ENCODE assay signal across 14 mouse cellular contexts in genomic region chr2:168721313-168721712, GRCm38 (mm10). TPM values are rescaled to one million over a fixed set of nuclear protein-coding genes. Genes with fewer than 3 reads are reported as not detected.
DNase-seq lines count a peak whose midpoint lies in the region; ATAC-seq and TF ChIP-seq lines count a peak whose summit lies in the region.
"Had no signal": no experiment of that assay in that cellular context is flagged by ENCODE, and none has a peak within 500 bp of the region (broad histone marks: within the 10 kb centered on the region; RNA-seq: fewer than 3 reads in every experiment).

No protein-coding gene starts in this region.

- TF ChIP-seq EP300 in stomach, postnatal 0 days (optimal IDR thresholded peaks at IDR 0.05) = no peak

- no peaks in the 10 kb centered on the region for H3K36me3 ChIP-seq in liver, embryonic 12.5 days
- H3K36me3 ChIP-seq in liver, embryonic 16.5 days (ENCODE audit: control insufficient read depth, insufficient read depth) = no peaks in the 10 kb centered on the region
- H3K36me3 ChIP-seq in stomach, postnatal 0 days (ENCODE audit: control insufficient read depth, insufficient read depth, low read length) = no peaks in the 10 kb centered on the region
- H3K36me3 ChIP-seq: liver, embryonic 13.5 days; midbrain, embryonic 15.5 days; neural tube, embryonic 15.5 days had no signal

- no peaks in the 10 kb centered on the region for H3K4me1 ChIP-seq in liver, embryonic 12.5 days
- no peaks in the 10 kb centered on the region for H3K4me1 ChIP-seq in liver, embryonic 16.5 days (ENCODE audit: control insufficient read depth, low read depth, low read length)
- H3K4me1 ChIP-seq in stomach, postnatal 0 days (replicated peaks; ENCODE audit: control insufficient read depth, insufficient read depth) = no peaks in the 10 kb centered on the region
- H3K4me1 ChIP-seq: liver, embryonic 13.5 days had no signal

- no peaks in the 10 kb centered on the region for H3K27me3 ChIP-seq in liver, embryonic 12.5 days (replicated peaks)
- no peaks in the 10 kb centered on the region for H3K27me3 ChIP-seq in liver, embryonic 16.5 days (ENCODE audit: control insufficient read depth, insufficient read depth, low read depth, low read length)
- no peaks in the 10 kb centered on the region for H3K27me3 ChIP-seq in stomach, postnatal 0 days (ENCODE audit: control insufficient read depth, insufficient read depth, low read length)
- H3K27me3 ChIP-seq: liver, embryonic 13.5 days; midbrain, embryonic 15.5 days; neural tube, embryonic 15.5 days had no signal

- no peak for TF ChIP-seq CTCF in stomach, postnatal 0 days (IDR thresholded peaks at IDR 0.05; ENCODE audit: low read depth)

- H3K9ac ChIP-seq in liver, embryonic 12.5 days = no peak overlapping the region
- no peak overlapping the region for H3K9ac ChIP-seq in liver, embryonic 16.5 days (ENCODE audit: low read depth, low read length)
- H3K9ac ChIP-seq in stomach, postnatal 0 days (ENCODE audit: low read length) = no peak overlapping the region
- H3K9ac ChIP-seq: liver, embryonic 13.5 days; midbrain, embryonic 15.5 days; neural tube, embryonic 15.5 days had no signal

- 67% methylated on average over 14 of the region's 14 CpGs for WGBS in liver, embryonic 12.5 days (ENCODE audit: insufficient replicate concordance)
- WGBS in liver, embryonic 16.5 days (ENCODE audit: insufficient replicate concordance) = 51% methylated on average over 14 of the region's 14 CpGs
- WGBS in stomach, postnatal 0 days = 73% methylated on average over 14 of the region's 14 CpGs

- no peak overlapping the region for H3K4me2 ChIP-seq in liver, embryonic 12.5 days
- no peak overlapping the region for H3K4me2 ChIP-seq in liver, embryonic 16.5 days (ENCODE audit: low read depth, low read length)
- no peak overlapping the region for H3K4me2 ChIP-seq in stomach, postnatal 0 days (replicated peaks; ENCODE audit: low read depth)
- H3K4me2 ChIP-seq: liver, embryonic 13.5 days; midbrain, embryonic 15.5 days; neural tube, embryonic 15.5 days had no signal

- no peak overlapping the region for H3K4me3 ChIP-seq in liver, embryonic 12.5 days
- no peak overlapping the region for H3K4me3 ChIP-seq in liver, embryonic 16.5 days (ENCODE audit: low read depth, low read length)
- H3K4me3 ChIP-seq in stomach, postnatal 0 days (ENCODE audit: low read depth, low read length) = no peak overlapping the region
- H3K4me3 ChIP-seq: liver, embryonic 13.5 days; midbrain, embryonic 15.5 days; neural tube, embryonic 15.5 days had no signal

- ATAC-seq in liver, embryonic 12.5 days = no peak
- peak; percentile 53 for ATAC-seq in liver, embryonic 16.5 days (ENCODE audit: low read depth)
- ATAC-seq in stomach, postnatal 0 days (ENCODE audit: low FRiP score, low TSS enrichment) = peak; percentile 71
- ATAC-seq: midbrain, embryonic 15.5 days had no signal

- H3K9me3 ChIP-seq in liver, embryonic 12.5 days (replicated peaks) = no peaks in the 10 kb centered on the region
- no peaks in the 10 kb centered on the region for H3K9me3 ChIP-seq in liver, embryonic 16.5 days (replicated peaks; ENCODE audit: control insufficient read depth, low read length)
- H3K9me3 ChIP-seq in stomach, postnatal 0 days (ENCODE audit: control insufficient read depth, low read length) = no peaks in the 10 kb centered on the region
- H3K9me3 ChIP-seq: liver, embryonic 13.5 days; midbrain, embryonic 15.5 days; neural tube, embryonic 15.5 days had no signal

- H3K27ac ChIP-seq in liver, embryonic 12.5 days = no peak overlapping the region
- H3K27ac ChIP-seq in liver, embryonic 16.5 days (ENCODE audit: low read length) = no peak overlapping the region
- no peak overlapping the region for H3K27ac ChIP-seq in stomach, postnatal 0 days (replicated peaks)
- H3K27ac ChIP-seq: liver, embryonic 13.5 days; midbrain, embryonic 15.5 days; neural tube, embryonic 15.5 days had no signal

- DNase-seq in liver = peak; percentile 20
- peak; percentile 88 for DNase-seq in kidney, adult 18-20 months
- DNase-seq in stomach, postnatal 0 days (ENCODE audit: low spot score) = peak; percentile 60
- no peak for DNase-seq in embryo, embryonic 9.5 days (ENCODE audit: extremely low spot score)
- DNase-seq in right cerebral cortex, postnatal 14 days = no peak
- no peak for DNase-seq in heart, adult 18-20 months
- DNase-seq: adrenal gland, postnatal 10 days; gastrocnemius, postnatal 25 days; heart, postnatal 36 days; liver, embryonic 13.5 days had no signal

RNA-seq across cellular contexts. Expression of gene Atp9a, which starts 20.9 kb away (rescaled TPM):
- 3.7 and 4.3 TPM in 2 replicates for polyA plus RNA-seq in liver, embryonic 12.5 days (2016; fragmentation: Nextera tagmentation; extraction: Ambion mirVana)
- polyA plus RNA-seq in liver, embryonic 16.5 days (2015; fragmentation: Nextera tagmentation; extraction: Ambion mirVana) = 2.7 and 4.0 TPM in 2 replicates
- polyA plus RNA-seq in stomach, postnatal 0 days (2015; fragmentation: Nextera tagmentation; extraction: Ambion mirVana) = 24.1 and 29.2 TPM in 2 replicates
- total RNA-seq in heart, adult 18-20 months (2021) = 10 to 100 TPM; 50.2 to 56.7 TPM

RNA-seq across cellular contexts. Expression of gene Sall4, which starts 46.4 kb away (rescaled TPM):
- 8.5 and 9.3 TPM in 2 replicates for polyA plus RNA-seq in liver, embryonic 12.5 days (2016; fragmentation: Nextera tagmentation; extraction: Ambion mirVana)
- 3.4 and 3.7 TPM in 2 replicates for polyA plus RNA-seq in liver, embryonic 16.5 days (2015; fragmentation: Nextera tagmentation; extraction: Ambion mirVana)
- polyA plus RNA-seq in stomach, postnatal 0 days (2015; fragmentation: Nextera tagmentation; extraction: Ambion mirVana) = 0.05 and 0.18 TPM in 2 replicates
- 1 to 10 TPM; 1.2 to 1.9 TPM for total RNA-seq in heart, adult 18-20 months (2021)

Comparison
In these comparisons a context has a peak if more than half of its experiments do, and no peak if none do; other contexts are left out.
1. DNase-seq: peak in liver (single experiment), kidney, adult 18-20 months (single experiment) and stomach, postnatal 0 days (single experiment); none in embryo, embryonic 9.5 days (single experiment), right cerebral cortex, postnatal 14 days (single experiment) and heart, adult 18-20 months (0 of 2).